Mouse (Mus musculus) ES-Bruce4 (cell line): Measurements from ENCODE around the gene Gm49337. TPM values are rescaled to one million over a fixed set of nuclear protein-coding genes. Genes with fewer than 3 reads are reported as not detected.

ENCODE experiments used
- H3K27ac ChIP-seq: 2 replicates; pipeline ENCODE4 v1.5.1; 2012; ENCODE audit warnings: low read length, inconsistent platforms; ENCODE audit not compliant: insufficient read depth
- H3K27me3 ChIP-seq: 2 replicates; pipeline ENCODE4 v1.6.1; 2012; ENCODE audit warnings: mild to moderate bottlenecking, low read length, inconsistent platforms; ENCODE audit not compliant: control insufficient read depth, poor library complexity, insufficient read depth, severe bottlenecking
- H3K36me3 ChIP-seq: 2 replicates; pipeline ENCODE4 v1.6.1; 2012; ENCODE audit warnings: inconsistent platforms, mild to moderate bottlenecking, low read length, moderate library complexity; ENCODE audit not compliant: control insufficient read depth, poor library complexity, insufficient read depth, severe bottlenecking
- H3K4me1 ChIP-seq: one replicate; pipeline ENCODE4 v1.8.1; 2011; ENCODE audit warnings: low read length; ENCODE audit not compliant: control insufficient read depth, insufficient read depth
- H3K4me3 ChIP-seq: 2 replicates; pipeline ENCODE4 v1.5.1; 2011; ENCODE audit warnings: low read depth, mild to moderate bottlenecking, low read length
- H3K9ac ChIP-seq: 2 replicates; pipeline ENCODE4 v1.6.1; 2012; ENCODE audit warnings: low read depth, mild to moderate bottlenecking, inconsistent platforms; ENCODE audit not compliant: poor library complexity, severe bottlenecking
- H3K9me3 ChIP-seq: replicated peaks from 2 replicates; pipeline ENCODE4 v1.6.1; 2012; ENCODE audit warnings: mild to moderate bottlenecking, low read length, inconsistent platforms; ENCODE audit not compliant: control insufficient read depth, poor library complexity, insufficient read depth, severe bottlenecking
- CTCF ChIP-seq: IDR thresholded peaks from one replicate; pipeline ENCODE4 v1.8.1; 2011; ENCODE audit warnings: low read depth, low read length
- EP300 ChIP-seq: IDR thresholded peaks from 2 replicates; pipeline ENCODE4 v1.6.1; 2011; ENCODE audit warnings: low read depth, low read length; ENCODE audit not compliant: insufficient read depth
- POLR2A ChIP-seq: IDR thresholded peaks from one replicate; pipeline ENCODE4 v1.8.1; 2011; ENCODE audit warnings: low read length; ENCODE audit not compliant: insufficient read depth
- polyA plus RNA-seq: library from polyadenylated mRNA; stranded (reverse); fragments of >200 nt; gene quantifications from 2 replicates; pipeline ENCODE4 v1.2.4, GENCODE M21; 2011; ENCODE audit warnings: low read depth; ENCODE audit not compliant: missing spikeins, insufficient read depth, insufficient read length

Gm49337 gene
- polyA plus RNA-seq, 1 experiment = not detected

DNA sequence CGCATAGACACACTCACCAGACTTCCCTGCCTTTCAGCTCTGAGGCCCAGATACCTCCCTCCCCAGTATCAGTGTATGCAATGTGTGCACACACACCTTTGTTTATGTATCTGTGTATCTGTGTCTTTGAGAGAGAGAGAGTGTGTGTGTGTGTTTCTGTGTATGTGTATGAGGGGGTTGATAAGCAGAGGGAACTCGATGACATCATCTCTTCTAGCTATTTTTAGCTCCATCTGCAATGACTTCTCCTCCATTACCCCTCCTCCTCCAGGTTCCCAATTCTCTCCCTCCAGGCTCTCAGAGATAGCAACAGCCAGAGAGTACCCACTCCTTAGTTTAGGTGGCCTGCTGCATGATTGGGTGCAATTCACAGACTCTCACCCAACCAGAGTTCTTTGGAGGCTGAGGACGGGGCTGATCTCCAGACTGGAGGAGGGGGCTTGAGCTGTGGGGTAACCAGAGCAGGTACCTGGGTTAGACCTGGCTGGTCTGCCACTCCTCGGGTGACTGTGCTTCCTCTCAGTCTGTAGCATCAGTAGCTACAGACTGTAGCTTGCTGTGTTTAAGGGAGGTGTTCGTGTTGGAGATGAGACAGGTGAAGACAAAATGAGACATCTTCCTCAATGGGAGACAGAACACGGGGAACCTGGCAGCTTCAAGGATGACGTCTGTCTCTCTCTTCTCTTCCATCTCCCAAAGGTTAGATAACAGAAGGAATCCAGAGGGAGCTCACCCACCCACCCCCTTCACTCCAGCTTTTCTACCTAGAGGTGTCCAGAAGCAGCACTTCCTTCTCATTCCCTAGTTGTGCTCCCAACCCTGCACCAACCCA is 2.7 kb downstream of the Gm49337 start:
- no peaks in the 10 kb centered on the region for H3K9me3 ChIP-seq
- peaks cover 2% of the 10 kb centered on the region for H3K4me1 ChIP-seq
- peak overlapping the region; percentile 86; the same call in 1 of the 2 replicates for H3K27ac ChIP-seq
- 0 out of 2 replicates have a peak overlapping the region, but pooled peaks have one; percentile 33 for H3K9ac ChIP-seq
- H3K27me3 ChIP-seq = no peaks in the 10 kb centered on the region
- H3K36me3 ChIP-seq = no peaks in the 10 kb centered on the region
- peak overlapping the region; percentile 70 for H3K4me3 ChIP-seq
- TF ChIP-seq CTCF = no peak
- no peak for TF ChIP-seq POLR2A
- no peak for TF ChIP-seq EP300

DNA sequence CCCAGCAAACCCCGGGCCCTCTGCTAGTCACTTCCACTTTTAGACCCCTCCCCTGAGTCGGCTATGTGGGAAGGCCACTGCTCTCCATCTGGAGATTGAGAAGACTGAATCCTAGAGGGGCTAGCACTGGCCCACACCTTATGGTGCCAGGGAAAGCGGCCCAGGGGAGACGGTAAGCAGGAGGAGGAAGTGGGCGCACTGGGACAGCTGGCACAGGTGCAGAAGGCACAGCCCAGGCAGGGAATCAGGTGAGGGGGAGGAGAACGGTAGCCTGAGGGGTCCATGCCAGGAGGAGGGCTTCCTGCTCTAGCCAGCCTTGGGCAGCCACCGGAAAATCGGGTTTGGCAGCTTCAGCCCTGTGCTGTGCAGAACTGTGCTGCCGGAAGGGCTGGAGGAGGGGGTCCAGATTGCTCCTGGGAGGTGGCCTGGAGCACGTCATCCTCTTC is 3.4 kb downstream of the Gm49337 start:
- TF ChIP-seq CTCF (no peak), EP300 (peak; percentile 49; the same call in 1 of the 2 replicates), POLR2A (no peak)
- H3K36me3 ChIP-seq = no peaks in the 10 kb centered on the region
- peaks cover 2% of the 10 kb centered on the region for H3K4me1 ChIP-seq
- H3K27me3 ChIP-seq = no peaks in the 10 kb centered on the region
- peak overlapping the region; percentile 33 for H3K9ac ChIP-seq
- H3K4me3 ChIP-seq = peak overlapping the region; percentile 70
- H3K9me3 ChIP-seq = no peaks in the 10 kb centered on the region
- H3K27ac ChIP-seq = peak overlapping the region; percentile 86

DNA sequence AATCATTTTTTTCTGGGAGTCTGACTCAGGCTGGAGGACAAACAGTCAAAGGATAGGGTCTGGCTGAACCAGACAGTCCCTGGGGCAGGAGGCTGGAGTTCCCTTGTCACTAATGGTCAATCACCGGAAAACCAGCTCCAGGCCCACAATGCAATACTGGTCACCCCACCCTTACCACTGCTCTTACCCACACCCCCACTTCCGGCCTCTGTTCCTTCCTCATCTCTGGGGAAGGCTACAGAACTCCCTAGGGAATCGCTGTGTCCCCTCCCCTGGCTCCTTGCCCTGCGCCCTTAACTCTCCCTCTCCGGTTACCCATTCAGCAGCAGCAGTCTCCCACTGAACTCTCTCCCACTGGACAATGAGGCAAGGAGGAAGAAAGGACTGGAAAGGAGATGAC is 4.0 kb downstream of the Gm49337 start:
- no peaks in the 10 kb centered on the region for H3K27me3 ChIP-seq
- peak overlapping the region; percentile 33 for H3K9ac ChIP-seq
- TF ChIP-seq CTCF (no peak), EP300 (0 out of 2 replicates have a peak, but pooled peaks have one; percentile 34), POLR2A (no peak)
- H3K9me3 ChIP-seq = no peaks in the 10 kb centered on the region
- peaks cover 2% of the 10 kb centered on the region for H3K4me1 ChIP-seq
- no peaks in the 10 kb centered on the region for H3K36me3 ChIP-seq
- peak overlapping the region; percentile 53 for H3K4me3 ChIP-seq
- H3K27ac ChIP-seq = peak overlapping the region; percentile 86

DNA sequence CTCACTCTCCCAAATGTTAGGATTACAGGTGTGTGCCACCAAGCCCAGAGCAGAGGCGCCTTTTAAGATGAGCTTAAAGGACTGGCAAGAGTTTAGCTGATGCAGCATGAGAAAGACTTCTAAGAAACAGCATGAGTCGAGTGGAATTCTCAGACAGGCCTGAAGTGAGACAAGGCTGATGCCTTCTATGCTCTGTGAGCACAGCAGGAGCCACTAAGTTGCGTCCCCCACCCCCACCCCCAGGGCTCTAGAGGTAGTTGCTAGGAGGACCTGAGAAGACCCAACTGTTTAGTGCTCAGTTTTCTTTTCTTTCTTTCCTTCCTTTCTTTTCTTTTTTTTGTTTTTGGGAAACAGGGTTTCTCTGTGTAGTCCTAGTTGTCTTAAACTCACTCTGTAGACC is 8.9 kb downstream of the Gm49337 start:
- Histone ChIP-seq H3K27me3 (no peaks in the 10 kb centered on the region), H3K4me1 (no peaks in the 10 kb centered on the region), H3K36me3 (no peaks in the 10 kb centered on the region), H3K9me3 (no peaks in the 10 kb centered on the region), H3K27ac (no peak overlapping the region), H3K9ac (no peak overlapping the region), H3K4me3 (no peak overlapping the region)
- TF ChIP-seq POLR2A (no peak), CTCF (no peak), EP300 (no peak)

DNA sequence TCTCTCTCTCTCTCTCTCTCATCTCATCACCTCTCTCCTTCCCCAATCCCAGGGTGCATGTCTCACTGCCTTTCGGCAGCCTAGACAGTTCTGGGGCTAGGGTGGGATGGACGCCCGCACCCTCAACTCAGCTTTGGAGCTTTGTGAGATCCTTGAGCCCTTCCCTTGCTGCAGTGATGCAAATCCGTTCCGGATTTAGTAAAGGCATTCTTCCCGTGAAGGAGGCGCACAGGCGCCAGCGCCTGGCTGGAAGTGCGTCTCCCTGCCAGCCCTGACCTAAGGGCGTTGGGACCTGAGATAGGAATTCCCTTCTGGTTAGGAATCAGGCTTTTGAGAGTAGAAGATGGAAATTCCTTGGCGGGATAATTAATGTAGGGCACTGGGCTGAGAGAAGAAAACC is 9.6 kb downstream of the Gm49337 start:
- peak overlapping the region; percentile 13 for H3K4me3 ChIP-seq
- H3K36me3 ChIP-seq = no peaks in the 10 kb centered on the region
- peak; percentile 53 for TF ChIP-seq POLR2A
- TF ChIP-seq CTCF = no peak
- H3K9ac ChIP-seq = peak overlapping the region; percentile 44
- no peaks in the 10 kb centered on the region for H3K27me3 ChIP-seq
- H3K4me1 ChIP-seq = no peaks in the 10 kb centered on the region
- H3K9me3 ChIP-seq = no peaks in the 10 kb centered on the region
- H3K27ac ChIP-seq = 0 out of 2 replicates have a peak overlapping the region, but pooled peaks have one; percentile 34

DNA sequence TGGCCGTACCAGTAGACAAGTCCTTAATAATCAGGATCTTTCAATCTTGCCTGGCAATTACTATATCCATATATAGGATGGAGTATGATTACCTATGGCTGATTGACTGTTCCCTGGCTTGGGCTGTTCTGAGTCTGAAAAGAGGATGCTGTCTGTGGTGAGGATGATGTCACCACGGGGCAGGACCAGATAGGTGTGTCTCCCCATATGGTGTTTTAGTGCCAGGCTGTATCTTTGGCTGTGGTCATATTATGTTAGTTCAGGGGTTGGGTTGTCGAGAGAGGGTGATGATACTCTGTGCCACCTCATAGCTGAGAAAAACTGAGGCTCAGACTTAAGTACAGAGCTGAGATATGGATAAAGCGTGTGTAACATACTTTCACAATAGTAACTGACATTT is 11.9 kb downstream of the Gm49337 start:
- Histone ChIP-seq H3K9ac (no peak overlapping the region), H3K9me3 (no peaks in the 10 kb centered on the region), H3K27ac (no peak overlapping the region), H3K27me3 (no peaks in the 10 kb centered on the region), H3K4me1 (no peaks in the 10 kb centered on the region), H3K4me3 (no peak overlapping the region), H3K36me3 (no peaks in the 10 kb centered on the region)
- TF ChIP-seq POLR2A (no peak), CTCF (no peak), EP300 (no peak)
